Mouse (Mus musculus) brain, embryonic 18.5 days (tissue): ENCODE measurements at regions not wholly inside any gene's neighbourhood (a gene's known extent, or its start where the extent isn't known, plus 50 kb on each side); places are given as distances from the start of the nearest gene placed in this dataset.

Source experiments
- DNase-seq: peaks from one replicate; pipeline ENCODE4 v3.0.0-alpha.2; 2012; ENCODE audit warnings: low read depth, low spot score

DNA sequence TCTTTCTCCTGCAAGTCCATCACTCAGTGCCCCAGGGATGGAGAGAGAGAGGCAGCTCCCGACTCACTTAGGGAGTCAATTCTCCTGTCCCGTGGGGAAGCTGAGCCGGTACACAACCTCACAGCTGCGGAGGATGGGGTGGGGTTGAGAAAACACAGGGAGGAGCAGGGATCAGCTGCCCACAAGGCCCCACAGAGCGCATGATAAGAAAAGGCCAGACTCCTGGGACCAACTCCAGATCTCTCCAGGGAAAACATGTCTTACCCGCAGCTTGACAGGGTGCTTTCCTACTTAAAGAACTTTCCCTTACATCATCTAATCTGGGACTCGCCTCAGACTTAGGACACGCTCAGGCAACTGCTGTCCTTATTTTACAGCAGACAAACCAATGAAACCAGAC lies 104.3 kb upstream of the Zfp703 start:
- DNase-seq, result no peak

DNA sequence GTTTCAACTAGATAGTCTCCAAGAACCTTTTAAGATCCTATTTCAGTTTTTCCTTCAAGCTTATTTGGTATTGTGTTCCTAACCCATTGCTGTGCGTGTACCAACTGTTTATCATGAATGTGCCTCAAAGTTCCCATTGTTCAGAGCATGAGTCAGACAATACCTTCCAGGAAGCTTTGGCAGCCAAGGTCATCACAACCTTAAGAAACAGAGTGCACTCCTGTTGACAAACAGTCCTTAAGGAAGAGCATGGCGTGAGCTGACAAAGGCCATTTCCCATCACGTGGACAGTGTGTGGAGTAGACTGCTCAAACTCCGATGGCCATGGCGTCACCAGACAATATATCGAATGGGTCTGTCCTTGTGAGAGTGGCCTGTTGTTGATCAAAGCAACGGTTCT lies 96.9 kb upstream of the Zfp703 start:
- DNase-seq, result no peak

DNA sequence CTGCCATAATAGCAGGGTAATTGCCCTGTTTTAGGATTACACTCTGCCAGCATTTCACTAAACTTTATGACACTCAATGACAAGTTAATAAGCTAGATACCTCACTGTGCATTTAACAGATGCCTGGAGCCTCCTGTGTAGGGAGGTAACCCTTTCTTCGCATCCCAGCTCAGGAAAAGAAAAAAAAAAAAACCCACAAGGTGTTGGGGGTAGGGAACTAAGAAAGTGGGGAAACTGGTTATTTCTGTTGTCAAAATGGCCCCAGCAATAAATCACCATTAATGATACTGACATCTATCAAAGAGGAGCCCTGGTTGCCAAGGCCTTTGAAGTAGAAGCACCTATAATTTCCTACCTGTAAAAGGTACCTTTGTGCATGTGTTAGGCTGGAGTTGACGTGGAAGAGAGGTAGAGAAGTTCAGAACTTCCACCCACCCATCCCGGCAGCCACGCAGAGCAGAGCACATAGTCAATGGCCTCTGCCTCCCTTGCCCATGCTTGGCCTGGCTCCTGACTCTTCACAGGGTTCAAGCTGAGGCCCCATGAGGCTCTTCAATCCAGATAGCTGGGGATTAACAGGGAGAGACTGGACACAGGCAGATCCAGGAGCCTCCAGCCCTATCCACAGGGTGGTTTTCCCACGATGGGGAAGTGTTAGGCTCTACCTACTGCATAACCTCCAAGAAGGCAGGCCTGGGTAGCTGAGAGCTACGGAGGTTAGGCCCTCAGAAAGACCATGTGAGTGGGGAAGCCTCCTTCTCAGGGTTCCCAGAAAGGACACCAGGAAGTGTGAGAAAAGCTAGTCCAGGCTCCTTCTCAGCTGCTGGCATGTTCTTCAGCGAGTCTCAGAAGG lies 95.6 kb upstream of the Zfp703 start:
- DNase-seq, result no peak

DNA sequence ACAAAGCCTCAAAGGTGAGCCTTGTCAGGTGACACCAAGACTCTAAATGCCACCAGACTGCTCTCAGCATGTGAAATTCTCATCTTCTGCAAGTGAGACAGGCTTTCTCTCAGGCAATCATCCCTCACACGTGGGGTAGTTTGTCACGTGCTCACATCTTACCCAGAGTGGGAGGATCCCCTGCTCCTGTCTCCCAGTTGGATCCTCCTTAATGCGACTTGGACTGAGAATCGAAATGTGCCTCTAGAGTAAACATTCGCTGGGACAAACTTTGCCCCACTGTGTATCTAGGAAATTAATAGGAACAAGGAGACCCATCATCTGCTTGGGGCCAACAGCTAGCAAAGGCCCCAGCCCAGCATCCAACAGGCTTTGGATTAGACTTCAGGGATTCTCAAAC lies 94.5 kb upstream of the Zfp703 start:
- DNase-seq, result no peak

DNA sequence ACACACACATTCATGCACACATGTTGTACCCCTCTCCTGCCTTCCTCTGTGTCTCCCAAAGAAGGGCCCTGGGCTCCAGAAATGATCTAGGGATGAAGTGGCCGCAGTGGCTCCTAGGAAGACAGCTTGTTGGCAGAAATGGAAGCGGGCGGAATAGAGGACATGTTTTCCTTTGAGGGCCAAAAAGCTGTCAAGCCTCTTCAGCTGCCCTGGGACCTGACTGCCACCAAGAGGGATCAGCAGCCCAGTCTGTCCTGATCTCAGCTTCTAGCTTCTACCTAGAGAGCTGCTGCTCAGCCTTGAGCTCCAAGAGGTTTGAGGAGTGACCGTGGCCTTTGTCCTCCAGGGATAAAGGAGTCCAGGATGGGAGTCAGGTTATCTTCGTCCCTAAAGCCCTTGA lies 93.8 kb upstream of the Zfp703 start:
- DNase-seq, result no peak

DNA sequence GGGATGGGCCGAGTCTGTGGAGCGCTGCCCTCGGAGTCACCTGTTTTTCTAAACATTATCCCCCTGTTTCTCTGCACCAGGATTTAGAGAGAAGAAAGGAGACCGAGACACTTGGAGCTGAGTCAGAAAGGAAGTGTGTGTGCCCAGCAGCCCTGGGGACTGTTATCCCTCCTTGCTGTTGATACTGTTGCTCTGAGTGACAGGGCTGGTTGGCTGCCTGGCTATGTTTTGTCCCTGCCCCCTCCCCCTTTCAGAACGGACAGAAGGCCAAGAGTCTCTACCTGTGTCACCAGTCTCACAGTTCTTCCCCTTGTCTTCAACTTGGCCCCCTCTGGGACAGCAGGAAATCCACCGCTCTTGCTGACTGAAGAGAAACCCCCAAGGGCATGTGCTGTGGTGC lies 93.4 kb upstream of the Zfp703 start:
- no peak for DNase-seq

DNA sequence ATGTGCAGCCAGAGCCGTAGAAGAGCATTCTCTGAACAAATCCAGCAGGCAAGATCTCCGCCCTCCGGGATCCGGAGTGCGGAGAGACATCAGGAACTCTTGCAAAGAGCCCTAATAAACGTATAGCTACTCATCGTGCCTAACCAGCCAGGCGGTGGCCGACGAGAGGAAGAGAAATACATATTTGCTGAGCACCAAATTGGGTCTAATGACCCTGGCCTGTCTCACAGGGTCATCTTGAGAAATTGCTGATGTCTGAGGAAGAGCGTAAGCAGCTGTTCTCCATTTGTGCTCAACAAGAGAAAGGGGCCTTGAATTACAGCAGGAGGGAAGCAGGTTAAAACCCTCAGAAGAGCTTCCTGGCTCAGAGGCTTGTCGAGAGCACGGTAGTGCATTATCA lies 92.8 kb upstream of the Zfp703 start:
- no peak for DNase-seq

DNA sequence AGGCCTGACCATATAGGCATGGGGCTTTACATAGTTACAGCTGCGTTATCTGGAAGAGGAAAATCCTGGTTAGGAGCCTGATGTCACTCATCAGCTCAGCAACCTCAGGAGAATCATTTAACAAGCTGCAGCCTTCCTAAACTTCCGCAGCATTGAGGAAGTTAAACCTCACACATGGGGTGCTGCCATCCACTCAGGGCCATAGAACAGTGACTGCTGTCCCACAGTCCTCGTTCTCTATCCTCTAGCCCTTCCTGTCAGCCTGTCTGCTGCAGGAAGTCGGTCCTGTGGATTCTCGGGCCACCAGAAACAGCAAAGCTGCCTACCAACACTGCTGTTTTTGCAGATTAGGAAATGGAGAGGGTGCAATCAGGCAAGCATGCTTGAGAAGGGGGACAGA lies 91.8 kb upstream of the Zfp703 start:
- DNase-seq, result no peak

DNA sequence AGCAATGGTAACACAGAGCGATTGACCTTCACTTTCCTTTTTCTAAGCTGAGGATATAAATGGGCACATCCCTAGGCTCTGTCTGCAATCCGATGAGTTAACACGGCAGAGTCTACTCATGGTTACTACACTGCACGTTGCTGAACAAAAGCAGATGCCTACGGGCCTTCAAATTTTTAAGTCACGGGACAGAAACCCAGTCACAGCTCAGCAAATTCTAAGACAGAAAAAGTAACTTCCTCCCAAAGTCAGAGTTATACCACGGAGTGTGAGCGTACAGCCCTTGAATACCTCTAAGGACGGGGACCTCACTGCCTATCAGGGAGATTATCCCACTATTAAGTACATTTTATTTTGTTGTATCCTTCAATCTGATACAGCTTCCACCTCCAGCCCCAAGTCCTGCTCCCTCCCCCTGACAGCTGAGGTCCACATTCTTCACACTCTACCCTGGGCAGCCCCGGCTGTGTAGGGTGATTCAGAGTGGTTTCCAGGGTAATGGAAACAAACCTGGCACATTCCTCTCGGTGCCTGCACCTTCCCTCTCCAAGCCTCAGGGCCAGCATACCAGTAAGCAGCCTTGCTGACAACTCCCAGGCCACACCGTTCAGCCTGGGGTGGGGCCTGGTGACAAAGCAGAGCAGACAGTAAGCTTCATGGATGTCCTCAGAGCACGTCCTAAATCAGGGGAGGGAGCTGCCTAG lies 90.2 kb upstream of the Zfp703 start:
- DNase-seq, result no peak

DNA sequence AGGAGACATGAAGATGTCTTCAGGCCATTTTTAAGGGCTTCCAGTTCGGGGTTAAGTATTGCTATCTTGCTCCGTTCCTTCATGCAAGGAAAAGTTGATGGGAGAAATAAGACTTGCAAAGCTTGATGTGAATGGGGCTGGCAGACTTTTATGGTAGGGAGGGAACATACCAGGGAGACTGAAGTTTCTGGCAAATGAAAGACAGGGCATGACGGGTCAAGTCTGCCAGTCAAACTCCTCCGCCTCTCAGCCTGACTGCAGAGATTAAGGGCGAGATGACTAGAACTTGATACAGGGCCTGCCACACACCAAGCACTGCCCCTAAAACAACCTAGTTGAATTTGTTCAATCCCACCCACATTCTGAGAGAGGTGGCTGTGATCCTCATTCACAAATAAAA lies 89.6 kb upstream of the Zfp703 start:
- no peak for DNase-seq

DNA sequence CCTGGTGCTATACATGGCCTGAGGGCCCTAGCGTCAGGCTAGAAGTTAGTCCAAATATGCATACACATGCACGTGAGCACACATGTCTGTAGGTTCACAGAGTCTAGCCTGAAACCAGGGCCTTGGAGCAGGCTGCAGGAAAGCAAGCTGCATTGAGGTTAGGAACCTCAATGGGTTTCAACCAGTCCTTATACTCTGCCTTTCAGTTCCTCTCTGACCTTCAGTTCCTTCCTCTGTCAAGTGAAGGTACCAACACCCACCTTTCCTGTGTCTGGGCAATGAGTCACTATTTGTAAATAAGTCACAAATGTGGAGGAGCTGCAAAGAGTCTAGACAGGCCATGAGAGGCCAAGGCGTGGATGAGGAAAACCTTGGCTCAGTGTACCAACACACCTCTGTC lies 89.1 kb upstream of the Zfp703 start:
- DNase-seq, result no peak

DNA sequence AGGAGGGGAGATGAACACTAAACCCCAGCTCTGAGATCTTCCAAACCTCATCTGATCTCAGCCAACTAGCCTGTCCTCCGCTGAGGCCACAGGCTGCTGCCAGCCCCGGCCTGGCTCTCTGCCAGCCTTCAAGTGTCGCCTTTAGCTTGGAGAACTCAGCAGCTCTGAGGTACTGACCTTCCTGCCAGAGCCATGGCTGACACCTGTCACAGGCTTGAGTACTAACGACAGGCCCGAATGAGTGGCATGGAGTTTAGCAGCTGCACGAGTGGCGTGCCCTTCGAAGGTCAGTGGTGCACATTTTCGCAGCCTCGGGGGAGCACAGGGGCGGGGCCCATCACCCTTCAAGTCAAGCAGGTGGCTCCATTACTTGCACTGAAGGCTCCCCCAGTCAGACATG lies 85.2 kb upstream of the Zfp703 start:
- no peak for DNase-seq

DNA sequence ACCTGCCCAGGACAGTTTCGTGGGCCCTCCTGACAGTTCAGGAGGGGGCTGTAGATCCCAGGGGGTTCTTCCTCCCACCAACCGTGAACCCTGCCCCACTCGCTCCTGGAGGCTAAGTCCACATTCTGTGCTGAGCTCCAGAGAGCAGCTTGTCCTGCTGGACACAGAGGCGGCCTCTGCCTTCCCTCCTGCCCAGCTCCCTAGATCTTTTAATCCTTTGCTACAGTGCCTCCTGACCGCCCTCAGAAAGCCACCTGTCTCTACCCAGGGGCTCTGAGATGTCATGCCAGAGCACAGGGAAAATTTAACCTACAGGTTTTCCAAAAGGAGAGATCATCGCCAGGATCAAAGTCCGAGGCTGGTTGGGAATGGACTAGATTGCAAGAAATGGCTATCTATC lies 84.7 kb upstream of the Zfp703 start:
- DNase-seq, result no peak

DNA sequence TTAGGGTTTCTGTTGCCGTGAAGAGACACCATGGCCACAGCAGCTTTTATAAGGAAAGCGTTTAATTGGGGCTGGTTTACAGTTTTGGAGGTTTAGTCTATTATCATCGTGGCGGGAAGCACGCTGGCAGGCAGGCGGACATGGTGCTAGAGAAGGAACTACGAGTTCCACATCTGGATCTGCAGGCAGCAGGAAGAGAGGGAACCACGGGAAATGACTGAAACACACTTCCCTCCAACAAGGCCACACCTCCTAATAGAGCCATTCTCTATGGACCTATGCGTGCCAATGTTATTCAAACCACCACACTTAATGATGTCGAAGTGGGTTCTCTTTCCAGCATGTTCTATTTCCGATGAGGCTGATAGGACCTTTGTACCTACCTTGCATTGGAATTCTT lies 81.3 kb upstream of the Zfp703 start:
- no peak for DNase-seq

DNA sequence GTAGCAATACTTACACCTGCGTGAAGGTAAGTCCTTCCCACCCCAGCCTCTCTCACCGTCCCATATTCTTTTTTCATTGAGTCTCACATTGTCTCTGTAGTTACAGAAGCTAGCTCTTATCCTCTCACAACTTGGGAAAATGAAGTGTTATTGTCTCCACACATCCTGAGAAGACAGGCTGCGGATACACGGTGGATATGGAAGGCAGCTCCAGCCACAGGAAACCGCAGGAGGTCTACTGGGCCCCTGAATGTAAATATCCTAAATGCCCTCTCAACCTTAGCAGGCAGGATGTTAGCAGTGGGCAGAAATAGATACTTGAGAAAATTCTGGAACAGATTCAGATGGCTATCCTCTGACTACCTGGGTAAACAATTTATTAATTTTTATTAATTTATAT lies 73.8 kb upstream of the Zfp703 start:
- no peak for DNase-seq

DNA sequence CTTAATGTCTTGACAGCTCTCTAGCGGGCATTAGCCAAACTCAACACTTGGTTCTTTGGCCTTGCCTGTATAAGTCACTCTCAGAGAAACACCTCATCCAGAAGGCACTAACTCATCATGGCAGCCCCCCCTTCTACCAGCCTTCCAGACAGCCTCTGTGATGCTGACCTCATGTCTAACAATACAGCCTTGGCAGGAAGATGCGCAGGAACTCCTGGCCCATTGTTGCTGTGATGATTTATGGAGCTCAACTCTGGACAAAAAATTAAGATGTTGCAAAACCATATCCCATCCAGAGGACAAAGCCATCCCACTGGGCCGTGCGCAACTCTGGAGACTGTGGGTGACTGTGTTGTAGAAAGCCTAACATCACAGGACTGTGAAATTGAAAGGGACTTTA lies 70.9 kb upstream of the Zfp703 start:
- DNase-seq, result no peak

DNA sequence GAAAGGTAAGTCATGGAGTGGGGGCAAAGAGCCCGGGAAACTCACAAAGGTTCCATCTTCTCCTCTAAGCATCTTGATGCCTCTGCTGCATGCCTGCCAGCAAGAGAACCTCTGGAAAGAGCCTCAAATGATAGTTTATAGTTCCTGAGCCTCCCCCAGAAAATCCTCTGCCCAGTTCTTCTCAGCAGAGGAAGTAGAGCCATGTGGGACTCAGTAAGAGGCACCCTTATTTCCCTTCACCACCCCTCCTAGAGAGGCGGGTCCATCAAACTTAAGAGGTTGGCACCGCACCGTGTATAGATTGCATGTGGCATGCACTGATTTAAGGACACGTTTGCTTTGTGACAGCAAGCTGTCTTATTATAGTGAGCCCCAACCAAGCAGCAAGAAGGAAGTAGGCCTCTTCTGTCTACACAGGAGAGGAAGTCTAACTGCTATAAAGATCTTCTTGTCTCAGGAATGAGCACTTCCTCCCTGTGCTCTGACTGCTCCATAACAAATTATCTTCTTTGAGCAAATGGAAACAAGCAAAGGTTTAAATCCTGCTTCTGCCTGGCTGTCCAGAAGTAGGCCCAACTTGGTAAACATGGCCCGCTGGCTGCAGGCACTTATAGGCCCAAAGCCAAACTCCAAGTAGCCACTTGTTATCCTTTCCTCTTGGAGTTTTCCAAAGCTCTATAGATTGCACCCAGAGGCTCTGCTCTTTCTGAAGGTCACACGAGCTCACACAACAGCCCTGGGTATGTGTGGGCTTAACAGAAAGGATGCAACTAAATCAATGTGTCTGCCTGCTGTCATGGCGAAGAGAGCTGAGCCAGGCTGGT lies 69.6 kb upstream of the Zfp703 start:
- DNase-seq, result no peak

DNA sequence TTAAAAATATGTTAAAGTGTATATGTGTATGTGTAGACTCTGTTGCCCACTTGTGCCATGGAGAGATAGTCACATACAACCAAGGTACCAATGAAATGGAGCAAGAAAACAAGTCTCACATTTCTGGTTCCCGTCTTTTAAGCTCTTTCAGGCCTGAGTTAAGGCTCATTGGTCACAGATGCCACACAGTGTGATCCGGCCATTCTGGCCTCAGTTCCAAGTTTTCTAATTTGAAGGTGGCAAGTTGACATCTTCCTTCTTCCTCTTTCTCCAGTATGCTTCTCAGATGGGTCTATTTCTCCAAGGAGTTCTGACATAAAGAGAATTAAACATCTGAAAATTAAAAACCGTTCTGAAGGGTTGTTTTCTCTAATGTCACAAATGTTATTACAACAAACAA lies 66.9 kb upstream of the Zfp703 start:
- DNase-seq, result no peak

DNA sequence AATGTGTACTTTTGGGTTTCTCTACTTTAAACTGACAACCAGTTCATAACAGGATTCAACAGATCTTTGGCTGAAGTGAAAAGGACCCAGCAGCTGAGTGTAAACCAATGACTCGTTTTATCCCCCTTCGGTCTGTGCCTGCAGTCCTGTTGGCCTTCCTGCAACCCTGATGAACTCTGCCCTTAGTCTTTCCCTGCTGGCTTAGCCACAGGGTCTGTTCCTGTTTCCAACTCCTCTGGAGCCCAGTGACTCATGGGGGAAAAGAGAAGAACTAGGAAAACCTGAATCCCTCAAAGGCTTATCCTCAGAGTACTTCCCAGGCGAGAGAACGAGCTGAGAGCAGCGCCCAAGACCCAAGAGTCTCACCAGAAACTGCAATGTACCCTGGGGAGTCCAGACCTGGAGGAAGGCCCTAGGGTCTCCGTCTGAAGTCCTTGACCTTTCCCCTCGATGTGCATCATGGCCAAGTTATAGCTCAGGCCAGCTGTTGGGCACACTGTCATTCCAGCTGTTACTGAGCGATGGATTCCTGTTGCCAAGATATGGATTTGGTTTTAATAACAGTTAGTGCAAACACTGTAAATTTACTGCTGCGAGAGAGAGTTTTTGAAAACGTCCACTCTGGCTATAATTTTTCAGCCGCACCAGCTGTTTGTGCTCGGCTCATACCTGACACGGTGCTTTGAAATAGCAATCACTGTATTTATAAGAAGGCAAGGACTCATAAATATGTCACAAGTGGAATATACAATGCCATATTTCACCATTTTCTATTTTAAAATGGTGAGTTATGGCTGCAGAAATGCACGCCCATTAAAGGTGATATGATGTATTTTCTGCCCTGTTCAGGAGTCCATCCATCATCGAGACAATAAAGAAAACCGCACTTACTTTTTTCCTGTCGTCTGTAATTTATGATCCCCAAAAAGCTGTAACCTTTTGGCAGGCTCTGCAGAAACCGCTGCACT lies 63.3 kb upstream of the Zfp703 start:
- no peak for DNase-seq

DNA sequence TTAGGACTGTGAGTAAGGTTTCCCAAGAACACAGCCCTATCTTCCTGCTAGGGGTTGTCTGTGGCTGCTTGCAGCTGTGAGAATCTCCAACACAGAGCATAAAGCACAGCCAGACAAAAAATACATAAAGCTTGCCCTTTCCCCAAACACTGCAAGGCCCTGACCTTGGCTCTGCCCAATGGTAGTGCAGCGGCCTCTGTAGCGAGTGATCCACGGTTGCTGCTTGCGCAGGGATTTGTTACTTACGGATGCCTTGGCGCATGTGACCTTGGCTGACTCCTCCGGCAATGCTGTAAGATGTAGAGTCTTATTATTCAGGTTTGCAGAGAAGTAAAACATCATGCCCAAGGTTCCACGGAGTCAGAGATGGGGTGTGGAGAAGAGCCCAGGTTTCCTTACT lies 61.4 kb upstream of the Zfp703 start:
- no peak for DNase-seq

DNA sequence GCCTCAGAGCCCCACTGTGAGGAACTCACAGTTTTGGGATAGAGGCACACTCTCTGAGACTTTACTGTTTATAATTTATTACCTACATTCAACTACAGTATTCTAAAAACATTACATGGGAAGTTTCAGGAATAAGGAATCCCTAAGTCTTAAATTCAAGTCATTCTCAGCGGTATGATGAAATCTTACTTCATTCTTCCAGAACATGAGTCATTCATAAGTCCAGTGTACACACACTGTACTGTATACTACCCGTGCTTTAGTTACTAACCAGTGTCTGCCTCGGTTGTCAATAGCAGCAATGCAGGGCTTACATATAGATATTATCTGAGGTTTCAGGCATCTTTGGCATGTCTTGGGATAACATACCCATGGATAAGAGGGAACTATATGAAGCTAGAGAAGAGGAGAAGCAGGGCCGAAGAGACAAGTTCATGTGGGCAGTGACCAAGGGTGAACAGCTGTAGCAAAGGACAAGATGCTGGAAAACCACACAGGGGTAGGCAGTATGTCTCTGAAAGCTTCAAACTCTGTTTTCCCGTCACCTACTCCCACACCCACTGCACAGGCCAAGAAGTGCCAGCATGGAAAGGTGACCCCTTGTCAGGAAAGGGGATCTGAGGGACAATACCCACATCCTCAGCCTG lies 55.5 kb upstream of the Zfp703 start:
- DNase-seq, result no peak
